Mouse (Mus musculus): ENCODE data around the gene Tpte. TPM values are rescaled to one million over a fixed set of nuclear protein-coding genes. Genes with fewer than 3 reads are reported as not detected.

Gene Tpte
- total RNA-seq, 2 experiments from 2014 or later: 0.14 TPM; not detected in 1

- DNase-seq: peak; percentile 51
These were observed 93.7 kb downstream of the Tpte start for GRCm38 (mm10) chr8:22376903-22377302.

- no peak for DNase-seq
These were observed 97.7 kb downstream of the Tpte start for GRCm38 (mm10) chr8:22380934-22381333.

- no peak for DNase-seq
These were observed 99.8 kb downstream of the Tpte start for GRCm38 (mm10) chr8:22382824-22383595.

- no peak for DNase-seq
These were observed 101.9 kb downstream of the Tpte start for GRCm38 (mm10) chr8:22385158-22385557.

- no peak for DNase-seq
These were observed 106.6 kb downstream of the Tpte start for GRCm38 (mm10) chr8:22389874-22390273.

- DNase-seq: no peak
These were observed 107.7 kb downstream of the Tpte start for GRCm38 (mm10) chr8:22390766-22391463.

GRCm38 (mm10) chr8:22394471-22394870, 111.2 kb downstream of the Tpte start:
- no peak for DNase-seq

GRCm38 (mm10) chr8:22395256-22395655, 112.0 kb downstream of the Tpte start:
- no peak for DNase-seq

GRCm38 (mm10) chr8:22397811-22398141, 114.5 kb downstream of the Tpte start:
- no peak for DNase-seq

GRCm38 (mm10) chr8:22398142-22398951, 115.1 kb downstream of the Tpte start, which contains the start of gene Slc25a15:
Gene Slc25a15 (minus strand): TSS chr8:22398597.
- peak; percentile 93 for DNase-seq

- no peak for DNase-seq
These were observed 116.1 kb downstream of the Tpte start for GRCm38 (mm10) chr8:22399285-22399880.

- no peak for DNase-seq
These were observed 117.4 kb downstream of the Tpte start for GRCm38 (mm10) chr8:22400593-22400992.

GRCm38 (mm10) chr8:22403235-22403634, 120.0 kb downstream of the Tpte start:
- no peak for DNase-seq

GRCm38 (mm10) chr8:22405733-22406132, 122.5 kb downstream of the Tpte start:
- DNase-seq: no peak

GRCm38 (mm10) chr8:22410688-22411281, 127.5 kb downstream of the Tpte start:
- DNase-seq: no peak

- DNase-seq: peak; percentile 59
These were observed 128.1 kb downstream of the Tpte start, which contains the start of gene Mrps31 for GRCm38 (mm10) chr8:22411282-22411702. Gene Mrps31 (plus strand): TSS chr8:22411361.

GRCm38 (mm10) chr8:22411971-22412370, 128.7 kb downstream of the Tpte start:
- no peak for DNase-seq

Data from gastrocnemius, postnatal 10 days (tissue).